Mouse (Mus musculus): ENCODE measurements around the gene Ffar2.

Gene Ffar2

GRCm38 (mm10) chr7:30777081-30777579 is 46.4 kb downstream of the Ffar2 start:
- no peak for DNase-seq (ENCODE audit: inconsistent age in 2 of 2, low spot score in 1 of 2)

GRCm38 (mm10) chr7:30776104-30776503 is 47.5 kb downstream of the Ffar2 start:
- DNase-seq (ENCODE audit: inconsistent age in 2 of 2, low spot score in 1 of 2) = peak in 1 of 2 experiments; percentile 17

GRCm38 (mm10) chr7:30769236-30769635 is 54.3 kb downstream of the Ffar2 start:
- DNase-seq (ENCODE audit: inconsistent age in 2 of 2, low spot score in 1 of 2) = no peak
